Mouse (Mus musculus) G1E (cell line): ENCODE data around the gene Chst10.
A peak's percentile ranks its signal among the peaks of the same experiment; 100 is the strongest.

Experiments used
- CTCF ChIP-seq: IDR thresholded peaks from 2 replicates; pipeline ENCODE4 v1.5.1; 2012; ENCODE audit warnings: low read depth, low read length, inconsistent platforms, mixed read lengths
- GATA1 ChIP-seq: IDR thresholded peaks from 2 replicates; pipeline ENCODE4 v1.6.1; 2012; ENCODE audit warnings: borderline replicate concordance, low read length, inconsistent platforms, mixed read lengths
- GATA2 ChIP-seq: IDR thresholded peaks from 2 replicates; pipeline ENCODE4 v1.6.1; 2012; ENCODE audit warnings: low read depth, low read length, inconsistent platforms, borderline replicate concordance
- POLR2AphosphoS5 ChIP-seq: IDR thresholded peaks from 2 replicates; pipeline ENCODE4 v1.6.1; 2012; ENCODE audit warnings: low read depth, low read length, inconsistent platforms; ENCODE audit not compliant: insufficient replicate concordance
- TAL1 ChIP-seq: conservative IDR thresholded peaks from 2 replicates; pipeline ENCODE4 v1.6.1; 2012; ENCODE audit warnings: low read depth, low read length, inconsistent platforms, mixed read lengths

- TF ChIP-seq CTCF (no peak), TAL1 (peak; percentile 88), POLR2AphosphoS5 (no peak), GATA1 (no peak), GATA2 (no peak)
Measured at GRCm38 (mm10) chr1:38891444-38891843, 6.5 kb downstream of the Chst10 start.
